Mouse (Mus musculus): ENCODE results near the gene Apbb2. TPM values are rescaled to one million over a fixed set of nuclear protein-coding genes. Genes with fewer than 3 reads are reported as not detected.

Apbb2 gene
- total RNA-seq, 4 experiments from 2014 or later = 61.2 to 89.9 (median 81.5) TPM

DNA sequence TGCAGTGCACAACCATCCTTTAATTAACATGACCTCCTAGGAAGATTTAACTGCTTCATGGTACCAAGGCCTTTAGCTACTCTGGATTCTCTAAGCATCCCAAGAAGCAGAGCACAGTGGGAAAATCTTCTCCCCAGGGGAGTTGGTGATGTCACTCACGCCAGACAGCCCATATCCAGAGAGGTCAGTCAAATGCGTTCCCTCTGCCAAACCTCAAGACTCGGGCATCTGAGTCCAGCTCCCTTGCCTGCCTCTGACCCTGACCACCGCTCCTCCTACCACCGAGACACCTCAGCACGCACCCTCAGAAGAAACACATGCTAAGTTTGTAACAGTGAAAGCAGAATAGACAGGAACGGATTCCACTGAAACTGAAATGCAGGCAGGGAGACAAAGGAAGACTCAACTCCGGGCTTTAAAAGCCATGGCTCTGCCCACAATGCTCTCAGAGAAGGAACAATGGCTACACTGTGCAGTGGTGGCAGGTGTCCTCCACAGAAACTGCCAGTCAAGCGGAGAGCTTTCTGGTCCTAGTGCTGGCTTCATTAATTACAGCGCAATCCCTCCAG is 72.9 kb downstream of the Apbb2 start:
- DNase-seq = no peak

- DNase-seq = no peak
These were observed 74.8 kb downstream of the Apbb2 start for GRCm38 (mm10) chr5:66543761-66544160.

- no peak for DNase-seq
These were observed 75.2 kb downstream of the Apbb2 start for GRCm38 (mm10) chr5:66543344-66543743.

GRCm38 (mm10) chr5:66542521-66542920 is 76.1 kb downstream of the Apbb2 start:
- peak; percentile 75 for DNase-seq

DNA sequence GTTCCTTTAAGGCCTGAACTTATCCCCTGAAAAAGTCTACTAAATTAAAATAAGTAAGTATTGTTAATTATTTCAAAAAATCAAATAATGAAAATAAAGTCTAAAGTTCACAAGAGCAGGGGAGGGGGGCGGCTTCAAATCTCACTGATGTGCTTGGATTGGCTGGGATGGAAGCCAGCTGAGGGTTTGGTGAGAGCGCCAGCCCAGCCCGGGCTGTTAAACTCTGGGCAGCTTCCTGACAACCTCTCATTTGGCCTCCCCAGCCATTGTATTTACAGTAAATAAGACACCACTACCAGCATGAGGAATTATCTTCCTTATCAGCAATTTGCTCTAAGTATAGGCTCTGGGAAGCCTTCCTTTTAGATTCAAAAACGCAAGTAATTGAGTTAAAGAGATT is 77.2 kb downstream of the Apbb2 start:
- no peak for DNase-seq

DNA sequence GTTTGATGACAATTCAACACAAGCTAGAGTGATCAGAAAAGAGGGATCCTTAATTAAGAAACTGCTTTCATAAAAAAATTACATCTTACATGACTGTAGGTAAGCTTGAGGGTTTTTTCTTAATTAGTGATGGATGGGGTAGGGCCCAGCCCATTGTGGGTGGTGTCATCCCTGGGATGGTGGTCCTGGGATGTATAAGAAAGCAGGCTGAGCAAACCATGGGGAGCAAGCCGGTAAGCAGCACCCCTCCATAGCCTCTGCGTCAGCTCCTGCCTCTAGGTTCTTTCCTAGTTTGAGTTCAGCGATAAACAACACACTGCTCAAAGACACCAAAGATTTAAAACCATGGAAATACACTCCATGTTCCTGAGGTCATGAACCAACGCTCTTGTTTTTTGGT is 78.3 kb downstream of the Apbb2 start:
- DNase-seq = no peak

- DNase-seq = no peak
These were observed 80.8 kb downstream of the Apbb2 start for GRCm38 (mm10) chr5:66537811-66538210.

- DNase-seq = no peak
These were observed 81.8 kb downstream of the Apbb2 start for GRCm38 (mm10) chr5:66536696-66537358.

- DNase-seq = no peak
These were observed 82.9 kb downstream of the Apbb2 start for GRCm38 (mm10) chr5:66535566-66536236.

- no peak for DNase-seq
These were observed 84.7 kb downstream of the Apbb2 start for GRCm38 (mm10) chr5:66533711-66534425.

DNA sequence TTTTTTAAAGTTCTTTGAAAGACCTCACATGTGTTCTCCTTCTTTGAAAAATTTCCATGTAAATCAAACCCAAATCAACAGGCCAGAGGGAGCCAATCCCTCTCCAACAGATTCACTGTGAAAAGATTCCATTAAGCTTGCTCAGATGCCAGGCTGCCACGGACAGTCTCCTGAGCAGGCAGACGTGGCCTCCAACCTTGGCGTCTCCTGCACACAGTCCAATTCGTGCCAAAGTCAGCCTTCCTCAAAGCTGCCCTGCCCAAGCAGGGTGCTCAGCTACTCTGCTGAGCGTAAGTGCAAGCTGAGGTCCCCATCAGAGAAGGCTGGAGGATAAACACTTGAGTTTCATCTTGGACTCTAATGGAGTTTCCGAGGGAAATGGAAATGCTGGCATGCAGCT is 85.8 kb downstream of the Apbb2 start:
- DNase-seq = peak; percentile 66

GRCm38 (mm10) chr5:66530361-66530760 is 88.2 kb downstream of the Apbb2 start:
- no peak for DNase-seq

- DNase-seq = no peak
These were observed 89.0 kb downstream of the Apbb2 start for GRCm38 (mm10) chr5:66529631-66530030.

DNA sequence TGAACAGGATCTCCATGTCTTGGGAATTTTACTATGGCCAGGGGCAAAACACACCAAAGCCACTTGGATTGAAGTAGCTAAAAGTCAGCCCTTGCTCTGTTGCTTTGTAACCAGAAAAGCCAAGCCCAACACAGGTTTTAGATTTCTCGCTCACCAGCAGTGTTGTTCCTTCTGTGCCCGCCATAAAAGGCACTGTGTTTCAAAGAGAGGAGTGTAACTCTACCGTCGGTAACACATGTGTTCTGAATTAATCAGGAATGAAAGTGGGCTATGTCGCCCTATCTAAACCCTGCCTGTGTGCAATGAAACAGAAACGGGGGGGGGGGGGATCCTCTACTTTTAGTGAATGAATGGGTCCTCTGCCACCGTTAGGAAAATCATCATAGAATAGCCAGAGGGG is 90.0 kb downstream of the Apbb2 start:
- no peak for DNase-seq

DNA sequence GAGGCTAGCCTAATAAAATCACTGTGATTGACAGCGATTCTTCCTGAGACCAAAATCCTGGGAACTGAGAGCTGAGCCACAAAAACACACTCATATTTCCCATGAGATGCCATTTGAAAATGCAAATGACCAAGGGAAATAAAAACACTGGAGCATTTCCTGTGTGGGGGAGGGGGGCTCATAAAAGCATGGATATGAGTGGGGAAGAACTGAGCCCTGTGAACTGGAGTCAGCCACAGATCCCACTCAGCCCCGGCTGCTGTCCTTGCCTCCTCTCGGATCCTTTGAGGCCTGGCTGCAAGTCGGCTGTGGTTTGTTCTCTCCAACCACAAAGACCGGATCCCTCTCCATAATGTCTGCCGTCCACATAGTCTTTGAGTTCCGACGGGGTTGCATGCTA is 91.5 kb downstream of the Apbb2 start:
- DNase-seq = no peak

DNA sequence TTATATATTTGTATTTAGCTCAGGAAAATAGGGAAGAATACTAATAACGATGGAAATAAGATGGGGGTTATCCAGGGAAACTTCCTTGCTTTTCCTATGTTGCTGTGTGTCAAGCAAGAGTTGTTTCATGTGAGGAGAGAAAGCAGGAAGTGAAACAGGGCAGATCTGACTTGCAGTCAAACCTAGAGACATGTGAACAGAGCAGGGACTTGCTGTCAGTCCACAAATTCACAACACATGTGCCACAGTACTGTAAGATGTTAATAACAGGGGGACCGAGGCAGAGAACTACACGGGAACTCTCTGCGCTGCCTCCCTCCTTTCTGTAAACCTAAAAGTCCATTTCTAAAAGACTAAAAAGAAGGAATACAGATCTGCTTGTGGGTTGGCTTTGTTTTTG is 93.6 kb downstream of the Apbb2 start:
- no peak for DNase-seq

DNA sequence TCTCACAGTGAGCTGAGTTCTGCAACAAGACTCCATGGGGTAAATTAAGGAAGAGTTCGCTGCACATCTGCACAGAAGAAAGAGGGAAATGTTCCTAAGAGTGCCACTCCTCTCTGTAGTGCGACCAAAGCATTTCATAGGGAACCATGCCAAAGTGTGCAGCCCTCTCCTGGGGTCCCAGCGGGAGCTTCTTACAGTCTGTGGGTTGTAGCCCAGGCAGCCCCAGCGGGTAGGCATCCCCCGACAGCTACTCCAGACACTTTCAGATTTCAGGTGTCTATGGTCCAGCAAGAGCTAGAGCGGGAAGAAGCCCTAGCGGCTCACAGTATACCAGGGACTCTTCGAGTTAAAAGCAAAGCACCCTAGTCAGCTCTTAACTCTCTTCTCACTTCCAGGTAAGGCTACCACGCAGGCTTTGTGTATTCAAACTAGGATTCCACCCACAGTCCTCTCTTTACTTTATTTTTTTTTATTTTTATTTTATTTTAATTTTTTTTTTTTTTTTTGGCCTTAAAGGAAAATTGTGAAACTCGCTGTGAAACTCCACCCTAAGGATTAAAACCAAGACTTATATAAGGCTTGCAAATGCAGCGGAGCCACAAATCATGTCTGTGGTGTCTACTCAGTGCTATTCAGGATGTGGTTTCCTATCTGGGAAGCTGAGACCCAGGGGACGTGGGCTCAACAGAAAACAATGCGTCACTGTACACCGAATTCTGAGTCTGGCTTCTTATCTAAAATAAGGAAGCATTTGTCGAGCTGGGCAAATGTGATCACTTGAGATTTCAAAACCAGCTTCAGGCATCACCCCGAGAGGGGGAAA is 94.7 kb downstream of the Apbb2 start:
- DNase-seq = no peak

GRCm38 (mm10) chr5:66521250-66521649 is 97.3 kb downstream of the Apbb2 start:
- no peak for DNase-seq

GRCm38 (mm10) chr5:66519511-66519910 is 99.1 kb downstream of the Apbb2 start:
- DNase-seq = no peak

GRCm38 (mm10) chr5:66518411-66519006 is 100.1 kb downstream of the Apbb2 start:
- no peak for DNase-seq

DNA sequence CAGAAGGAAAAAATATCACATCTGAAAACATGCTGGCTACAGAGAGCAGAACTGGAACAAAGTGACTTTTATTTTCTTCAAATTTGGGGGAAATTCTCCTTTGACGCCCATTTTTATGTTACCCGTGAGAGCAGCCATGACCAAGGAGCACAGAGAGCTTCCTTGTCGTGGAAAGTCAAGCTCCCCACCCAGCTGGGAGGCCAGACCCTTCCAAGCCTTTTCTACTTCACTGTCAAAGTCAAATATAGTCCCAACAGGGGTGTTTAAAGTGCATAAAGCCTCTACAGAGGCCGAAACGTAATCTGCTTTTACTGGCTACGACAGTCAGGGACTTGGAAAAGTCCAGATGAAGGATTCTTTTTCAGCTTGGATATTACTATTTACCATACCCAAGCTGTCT is 101.1 kb downstream of the Apbb2 start:
- DNase-seq = no peak

DNA sequence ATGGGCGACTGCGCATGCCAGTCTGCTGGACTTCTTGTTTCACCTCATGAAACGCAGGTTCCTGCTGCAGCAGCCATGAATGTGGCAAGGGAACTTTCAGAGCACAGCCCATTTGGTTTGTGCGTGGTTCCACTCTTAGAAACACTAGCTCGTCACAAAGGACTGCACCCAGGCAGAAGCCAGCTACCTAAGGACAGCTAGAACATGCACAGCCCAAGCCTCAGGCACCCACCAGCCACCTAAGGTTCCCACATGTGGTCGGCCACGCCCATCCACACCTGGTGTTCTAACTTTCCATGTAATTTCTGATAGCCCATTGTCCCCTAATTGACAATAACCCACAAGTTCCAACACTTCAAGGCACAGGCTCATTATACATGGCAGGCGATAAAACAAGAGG is 102.3 kb downstream of the Apbb2 start:
- DNase-seq = no peak
